Mouse (Mus musculus) testis, adult 2 months (tissue): Measurements from ENCODE around the gene Fgf6.

Experiments used
- CTCF ChIP-seq: fragments of 200-500 bp; IDR thresholded peaks from 2 replicates; pipeline ENCODE4 v1.5.1; 2012; ENCODE audit warnings: low read depth, mild to moderate bottlenecking, inconsistent platforms, low read length, moderate library complexity; ENCODE audit not compliant: control insufficient read depth, insufficient read depth, insufficient replicate concordance
- POLR2A ChIP-seq: fragments of 200-500 bp; IDR thresholded peaks from 2 replicates; pipeline ENCODE4 v1.6.1; 2012; ENCODE audit warnings: low read depth, mild to moderate bottlenecking, inconsistent platforms, low read length, moderate library complexity; ENCODE audit not compliant: control insufficient read depth

DNA sequence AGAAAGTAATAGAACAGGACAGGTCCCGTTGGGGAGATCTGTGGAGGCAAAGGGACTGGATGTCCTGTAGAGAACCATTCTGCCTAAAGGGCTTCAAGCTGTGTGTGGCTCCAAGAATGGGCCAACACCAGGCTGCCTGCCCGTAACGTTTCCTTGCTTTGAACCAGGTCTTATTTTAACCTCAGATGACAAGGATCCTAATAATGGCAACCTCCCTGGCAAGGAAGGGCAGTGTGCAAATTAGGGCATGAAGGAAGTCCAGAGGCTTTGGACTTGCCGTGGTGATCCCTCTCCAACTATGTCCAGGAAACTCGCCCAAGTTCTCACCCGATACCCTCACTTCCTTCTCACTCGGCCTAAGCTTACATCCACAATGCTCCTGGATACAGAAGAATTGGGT is 9.4 kb downstream of the Fgf6 start:
- TF ChIP-seq POLR2A (no peak), CTCF (no peak)
